Mouse (Mus musculus) kidney, adult 2 months (tissue): ENCODE results near the gene Ywhah.

Experiments
- CTCF ChIP-seq: fragments of 200-500 bp; conservative IDR thresholded peaks from 2 replicates; pipeline ENCODE4 v1.5.1; 2011; ENCODE audit warnings: low read depth, mild to moderate bottlenecking, control low read depth, low read length, moderate library complexity, mixed read lengths; ENCODE audit not compliant: insufficient read depth, insufficient read length
- POLR2A ChIP-seq: fragments of 200-500 bp; IDR thresholded peaks from one replicate; pipeline ENCODE4 v1.6.1; 2011; ENCODE audit warnings: low read depth, low read length, control low read depth

DNA sequence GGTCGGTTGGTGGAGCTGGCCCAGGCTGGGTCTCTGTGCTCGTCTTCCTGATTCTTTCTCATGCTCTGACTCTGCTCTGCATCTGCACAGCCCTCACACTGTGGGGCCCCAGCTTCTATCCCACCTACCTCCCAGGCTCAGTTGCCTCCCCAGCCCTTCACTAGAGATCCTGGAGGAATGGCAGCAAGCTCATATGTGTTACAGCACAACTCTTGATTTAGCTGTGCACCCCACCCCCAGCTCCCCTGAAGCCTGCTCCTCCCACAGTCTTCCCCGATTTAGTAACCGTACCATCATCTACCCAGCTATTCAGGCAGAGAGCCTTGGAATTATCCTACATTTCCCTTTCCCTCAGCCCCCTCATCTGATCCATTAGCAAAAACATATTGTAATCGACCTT, 17.5 kb upstream of the Ywhah start:
- no peak for TF ChIP-seq CTCF
- no peak for TF ChIP-seq POLR2A
